Mouse (Mus musculus): ENCODE results near the gene 6030452D12Rik.

DNA sequence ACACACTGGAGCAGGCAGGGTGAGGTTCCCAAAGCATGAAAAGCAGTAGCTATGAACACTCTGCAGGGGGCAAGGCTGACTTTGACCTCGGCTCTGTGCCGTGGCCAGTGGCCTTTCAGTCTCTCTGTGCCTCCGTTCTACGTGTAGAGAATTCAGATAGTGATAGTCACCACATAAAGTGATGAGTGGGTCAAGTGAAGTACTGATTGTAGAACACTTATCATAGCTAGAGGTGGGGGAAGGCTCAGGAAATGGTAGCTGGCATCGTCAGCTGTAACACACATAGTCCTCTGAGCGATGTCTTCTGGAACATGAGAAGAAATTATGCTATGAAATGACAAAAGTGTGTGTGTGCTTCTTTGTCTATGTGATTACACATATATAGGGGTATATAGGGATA, 36.5 kb upstream of the 6030452D12Rik start:
- TF ChIP-seq CTCF (IDR thresholded peaks at IDR 0.05; ENCODE audit: insufficient read depth, low read length), result no peak
- TF ChIP-seq POLR2A (IDR thresholded peaks at IDR 0.05; ENCODE audit: borderline replicate concordance, extremely low read depth, low read depth, low read length), result no peak
